Mouse (Mus musculus): ENCODE results near the gene Gtf3c1. TPM values are rescaled to one million over a fixed set of nuclear protein-coding genes. Genes with fewer than 3 reads are reported as not detected.

The Gtf3c1 gene
- polyA plus RNA-seq, 1 experiment from 2014 or later, result 24.9 TPM

GRCm38 (mm10) chr7:125702791-125703190 lies 4.8 kb downstream of the Gtf3c1 start:
- no peak overlapping the region for H3K4me3 ChIP-seq (replicated peaks)
- peaks cover 62% of the 10 kb centered on the region for H3K36me3 ChIP-seq
- no peak overlapping the region for H3K9ac ChIP-seq (replicated peaks)
- 94% methylated on average over 1 of the region's 1 CpGs for WGBS
- H3K9me3 ChIP-seq (replicated peaks), result peaks cover 4% of the 10 kb centered on the region; the same call in 1 of the 2 replicates
- no peak for ATAC-seq (ENCODE audit: low FRiP score)
- H3K27ac ChIP-seq (replicated peaks), result no peak overlapping the region
- H3K27me3 ChIP-seq (replicated peaks), result no peaks in the 10 kb centered on the region
- peaks cover 28% of the 10 kb centered on the region for H3K4me1 ChIP-seq
- H3K4me2 ChIP-seq, result no peak overlapping the region

DNA sequence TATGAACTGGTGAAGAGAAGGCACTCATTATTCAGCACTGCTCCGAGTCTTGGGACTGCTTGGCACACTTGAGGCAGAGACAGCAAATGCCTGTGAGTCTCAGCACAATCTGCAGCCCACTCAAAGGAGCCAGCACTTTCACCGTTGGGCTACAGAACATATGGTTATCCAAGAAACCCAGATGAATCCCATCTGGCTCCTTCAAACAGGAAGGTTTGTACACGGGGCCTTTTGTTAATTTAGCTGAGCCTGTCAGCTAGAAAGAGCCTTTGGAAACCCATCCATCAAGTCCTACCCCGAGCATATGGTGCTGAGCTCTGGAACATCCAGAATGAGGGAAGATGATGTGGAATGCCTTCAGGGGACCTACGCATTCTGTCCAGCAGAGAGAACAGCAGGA lies 13.5 kb downstream of the Gtf3c1 start:
- 60% methylated on average over 5 of the region's 5 CpGs for WGBS
- Histone ChIP-seq H3K36me3 (peaks cover 98% of the 10 kb centered on the region), H3K9me3 (replicated peaks) (peaks cover 4% of the 10 kb centered on the region; the same call in 1 of the 2 replicates), H3K9ac (replicated peaks) (no peak overlapping the region), H3K27ac (replicated peaks) (no peak overlapping the region), H3K4me1 (no peaks in the 10 kb centered on the region), H3K27me3 (replicated peaks) (no peaks in the 10 kb centered on the region), H3K4me2 (no peak overlapping the region), H3K4me3 (replicated peaks) (no peak overlapping the region)
- no peak for ATAC-seq (ENCODE audit: low FRiP score)

DNA sequence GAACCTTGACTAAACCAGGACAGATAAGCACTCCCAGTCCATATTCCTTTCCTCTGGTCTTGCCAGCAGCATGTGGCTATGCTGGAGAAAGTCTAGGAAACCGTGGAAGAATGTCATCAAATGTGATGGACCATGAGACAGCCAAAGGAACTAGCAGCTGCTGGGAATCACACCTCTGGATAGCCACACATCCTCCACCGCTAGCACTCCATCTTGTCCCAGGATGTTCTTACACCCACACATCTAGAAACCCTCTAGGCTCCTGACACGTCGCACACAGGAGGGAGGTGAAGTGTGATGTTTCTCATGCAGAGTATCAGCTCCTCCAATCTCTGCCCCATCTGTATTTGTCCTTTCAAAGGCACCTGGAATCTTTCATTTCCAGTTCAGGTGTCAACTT lies 17.1 kb downstream of the Gtf3c1 start:
- H3K4me2 ChIP-seq, result no peak overlapping the region
- H3K36me3 ChIP-seq, result peaks cover 76% of the 10 kb centered on the region
- no peaks in the 10 kb centered on the region for H3K9me3 ChIP-seq (replicated peaks)
- no peaks in the 10 kb centered on the region for H3K27me3 ChIP-seq (replicated peaks)
- ATAC-seq (ENCODE audit: low FRiP score), result no peak
- no peaks in the 10 kb centered on the region for H3K4me1 ChIP-seq
- 94% methylated on average over 4 of the region's 4 CpGs for WGBS
- no peak overlapping the region for H3K27ac ChIP-seq (replicated peaks)
- no peak overlapping the region for H3K9ac ChIP-seq (replicated peaks)
- no peak overlapping the region for H3K4me3 ChIP-seq (replicated peaks)

DNA sequence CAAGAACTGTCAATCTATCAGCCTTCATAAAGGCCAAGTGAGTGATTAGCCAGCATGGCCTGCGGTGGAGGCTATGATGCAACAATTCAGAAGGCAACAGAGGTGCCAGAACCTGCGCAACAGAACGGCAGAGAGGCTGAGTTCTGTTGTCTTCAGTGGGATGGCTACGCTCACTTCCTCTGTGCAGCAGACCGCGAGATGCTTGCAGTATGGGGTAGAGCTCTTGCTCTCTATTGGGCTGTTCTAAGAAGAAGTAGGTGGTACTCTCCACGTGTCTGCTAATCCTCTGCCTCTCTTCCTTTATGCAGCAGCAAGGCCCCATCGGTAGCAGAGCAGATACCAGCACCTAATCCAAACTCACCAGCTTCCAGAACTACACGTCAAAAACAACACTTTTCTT lies 27.6 kb downstream of the Gtf3c1 start:
- no peak overlapping the region for H3K4me2 ChIP-seq
- 90% methylated on average over 9 of the region's 9 CpGs for WGBS
- no peaks in the 10 kb centered on the region for H3K27me3 ChIP-seq (replicated peaks)
- no peak overlapping the region for H3K27ac ChIP-seq (replicated peaks)
- peaks cover 78% of the 10 kb centered on the region for H3K36me3 ChIP-seq
- no peak overlapping the region for H3K9ac ChIP-seq (replicated peaks)
- no peak overlapping the region for H3K4me3 ChIP-seq (replicated peaks)
- no peaks in the 10 kb centered on the region for H3K9me3 ChIP-seq (replicated peaks)
- H3K4me1 ChIP-seq, result no peaks in the 10 kb centered on the region
- no peak for ATAC-seq (ENCODE audit: low FRiP score)

DNA sequence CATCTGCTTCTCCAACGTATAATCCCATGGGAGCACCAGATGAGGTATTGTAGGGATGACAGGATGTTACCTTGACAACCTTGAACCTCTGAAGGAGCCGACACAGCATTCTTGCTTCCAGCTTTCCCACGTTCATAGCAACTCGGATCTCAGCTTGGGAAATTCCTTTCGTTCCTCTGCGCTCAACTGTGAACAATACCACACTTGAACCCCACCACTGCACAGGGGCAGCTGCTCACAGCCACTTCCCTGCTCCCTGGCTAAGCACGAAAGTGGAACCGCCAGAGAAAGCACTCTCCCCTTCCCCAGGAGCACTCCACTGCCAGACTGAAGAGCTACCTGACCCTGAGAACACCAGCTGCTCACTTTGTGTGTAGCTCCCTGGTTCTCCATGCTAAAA lies 28.8 kb downstream of the Gtf3c1 start:
- no peaks in the 10 kb centered on the region for H3K9me3 ChIP-seq (replicated peaks)
- no peak overlapping the region for H3K27ac ChIP-seq (replicated peaks)
- ATAC-seq (ENCODE audit: low FRiP score), result no peak
- no peak overlapping the region for H3K4me3 ChIP-seq (replicated peaks)
- WGBS, result 70% methylated on average over 8 of the region's 8 CpGs
- H3K36me3 ChIP-seq, result peaks cover 84% of the 10 kb centered on the region
- no peaks in the 10 kb centered on the region for H3K27me3 ChIP-seq (replicated peaks)
- H3K4me1 ChIP-seq, result no peaks in the 10 kb centered on the region
- H3K9ac ChIP-seq (replicated peaks), result no peak overlapping the region
- no peak overlapping the region for H3K4me2 ChIP-seq

- H3K9ac ChIP-seq (replicated peaks), result no peak overlapping the region
- no peak for ATAC-seq (ENCODE audit: low FRiP score)
- no peak overlapping the region for H3K4me2 ChIP-seq
- H3K36me3 ChIP-seq, result peaks cover 97% of the 10 kb centered on the region
- WGBS, result 88% methylated on average over 2 of the region's 2 CpGs
- H3K4me3 ChIP-seq (replicated peaks), result no peak overlapping the region
- no peaks in the 10 kb centered on the region for H3K9me3 ChIP-seq (replicated peaks)
- no peaks in the 10 kb centered on the region for H3K27me3 ChIP-seq (replicated peaks)
- no peak overlapping the region for H3K27ac ChIP-seq (replicated peaks)
- no peaks in the 10 kb centered on the region for H3K4me1 ChIP-seq
Measured at GRCm38 (mm10) chr7:125674916-125675315, 32.7 kb downstream of the Gtf3c1 start.

- Histone ChIP-seq H3K9ac (replicated peaks) (no peak overlapping the region), H3K4me3 (replicated peaks) (no peak overlapping the region), H3K4me2 (no peak overlapping the region), H3K36me3 (peaks cover 97% of the 10 kb centered on the region), H3K27me3 (replicated peaks) (no peaks in the 10 kb centered on the region), H3K27ac (replicated peaks) (no peak overlapping the region), H3K4me1 (no peaks in the 10 kb centered on the region), H3K9me3 (replicated peaks) (no peaks in the 10 kb centered on the region)
- 94% methylated on average over 8 of the region's 8 CpGs for WGBS
- ATAC-seq (ENCODE audit: low FRiP score), result no peak
Measured at GRCm38 (mm10) chr7:125671396-125671795, 36.2 kb downstream of the Gtf3c1 start.

DNA sequence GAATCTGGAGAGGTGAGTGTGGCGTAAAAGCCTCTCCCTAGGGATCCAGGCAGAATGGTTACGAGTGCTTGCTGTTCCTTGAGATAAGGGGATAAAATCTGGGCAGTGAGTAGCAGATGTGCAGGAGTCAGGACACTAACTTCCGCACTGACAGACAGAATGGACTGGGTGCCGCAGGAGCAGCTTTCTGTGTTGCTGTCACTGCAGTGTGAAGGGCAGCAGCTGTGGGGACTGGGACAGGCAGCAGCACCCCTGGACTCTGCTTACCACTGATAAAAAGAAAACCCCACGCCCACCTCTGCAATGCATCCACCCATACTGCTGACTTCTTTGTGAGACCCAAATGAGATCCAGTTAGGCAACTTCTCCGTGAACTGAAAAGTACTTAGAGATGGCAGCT lies 36.7 kb downstream of the Gtf3c1 start:
- H3K4me2 ChIP-seq, result no peak overlapping the region
- H3K27ac ChIP-seq (replicated peaks), result no peak overlapping the region
- H3K4me3 ChIP-seq (replicated peaks), result no peak overlapping the region
- 91% methylated on average over 6 of the region's 6 CpGs for WGBS
- no peaks in the 10 kb centered on the region for H3K4me1 ChIP-seq
- no peak for ATAC-seq (ENCODE audit: low FRiP score)
- peaks cover 97% of the 10 kb centered on the region for H3K36me3 ChIP-seq
- no peaks in the 10 kb centered on the region for H3K27me3 ChIP-seq (replicated peaks)
- no peak overlapping the region for H3K9ac ChIP-seq (replicated peaks)
- no peaks in the 10 kb centered on the region for H3K9me3 ChIP-seq (replicated peaks)

DNA sequence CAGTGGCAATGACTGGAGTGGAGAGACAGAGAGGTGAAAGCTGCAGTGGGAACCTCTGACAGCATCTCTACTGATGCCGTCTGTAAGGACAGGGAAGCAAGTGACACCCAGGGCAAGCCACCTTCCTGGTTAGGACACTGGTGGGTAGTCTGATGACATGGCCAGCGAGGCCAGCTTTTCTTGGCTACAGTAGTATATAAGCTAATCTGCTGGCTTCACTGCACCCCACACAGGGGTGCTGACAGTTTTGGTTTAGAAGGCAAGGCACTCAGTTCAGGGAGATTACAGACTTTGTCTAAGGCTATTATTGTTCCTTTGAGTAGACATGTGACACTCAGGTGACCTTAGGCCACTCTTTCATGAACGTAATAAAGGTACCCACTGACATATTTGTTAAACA lies 43.9 kb downstream of the Gtf3c1 start:
- Histone ChIP-seq H3K9ac (replicated peaks) (no peak overlapping the region), H3K27ac (replicated peaks) (no peak overlapping the region), H3K36me3 (peaks cover 90% of the 10 kb centered on the region), H3K9me3 (replicated peaks) (no peaks in the 10 kb centered on the region), H3K4me2 (no peak overlapping the region), H3K27me3 (replicated peaks) (no peaks in the 10 kb centered on the region), H3K4me1 (no peaks in the 10 kb centered on the region), H3K4me3 (replicated peaks) (no peak overlapping the region)
- 89% methylated on average over 3 of the region's 3 CpGs for WGBS
- no peak for ATAC-seq (ENCODE audit: low FRiP score)

DNA sequence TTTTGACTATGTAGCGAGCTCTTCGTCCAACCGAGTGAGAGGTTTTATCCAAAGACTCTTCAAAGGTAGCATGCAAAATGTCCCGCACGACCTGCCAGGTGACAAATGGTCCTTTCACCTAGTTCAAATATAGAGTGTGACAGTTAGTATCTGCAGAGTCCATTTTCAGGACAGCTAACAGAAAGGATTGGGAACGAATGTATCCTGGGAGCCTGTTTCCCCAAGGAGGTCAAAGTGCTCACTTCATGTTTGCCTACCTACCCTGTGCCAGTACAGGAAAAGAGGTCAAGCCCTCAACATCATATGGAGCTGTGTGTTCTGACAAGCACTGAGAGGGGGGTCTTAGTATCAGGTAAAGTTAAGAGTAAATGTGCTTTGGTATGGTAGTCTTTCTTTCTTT lies 50.1 kb downstream of the Gtf3c1 start:
- Histone ChIP-seq H3K9me3 (replicated peaks) (no peaks in the 10 kb centered on the region), H3K27me3 (replicated peaks) (no peaks in the 10 kb centered on the region), H3K9ac (replicated peaks) (no peak overlapping the region), H3K4me2 (no peak overlapping the region), H3K4me3 (replicated peaks) (no peak overlapping the region), H3K27ac (replicated peaks) (no peak overlapping the region), H3K4me1 (no peaks in the 10 kb centered on the region), H3K36me3 (peaks cover 92% of the 10 kb centered on the region)
- ATAC-seq (ENCODE audit: low FRiP score), result no peak
- WGBS, result 97% methylated on average over 6 of the region's 6 CpGs

- Histone ChIP-seq H3K4me1 (no peaks in the 10 kb centered on the region), H3K4me3 (replicated peaks) (no peak overlapping the region), H3K36me3 (peaks cover 98% of the 10 kb centered on the region), H3K9ac (replicated peaks) (no peak overlapping the region), H3K27me3 (replicated peaks) (no peaks in the 10 kb centered on the region), H3K9me3 (replicated peaks) (no peaks in the 10 kb centered on the region), H3K27ac (replicated peaks) (no peak overlapping the region), H3K4me2 (no peak overlapping the region)
- WGBS, result 100% methylated on average over 1 of the region's 1 CpGs
- no peak for ATAC-seq (ENCODE audit: low FRiP score)
Measured at GRCm38 (mm10) chr7:125649013-125649412, 58.6 kb downstream of the Gtf3c1 start.

- 80% methylated on average over 7 of the region's 7 CpGs for WGBS
- no peak overlapping the region for H3K4me2 ChIP-seq
- no peaks in the 10 kb centered on the region for H3K4me1 ChIP-seq
- H3K4me3 ChIP-seq (replicated peaks), result no peak overlapping the region
- H3K27me3 ChIP-seq (replicated peaks), result no peaks in the 10 kb centered on the region
- H3K27ac ChIP-seq (replicated peaks), result no peak overlapping the region
- H3K9me3 ChIP-seq (replicated peaks), result no peaks in the 10 kb centered on the region
- H3K36me3 ChIP-seq, result peaks cover 99% of the 10 kb centered on the region
- ATAC-seq (ENCODE audit: low FRiP score), result no peak
- H3K9ac ChIP-seq (replicated peaks), result no peak overlapping the region
Measured at GRCm38 (mm10) chr7:125645413-125645812, 62.2 kb downstream of the Gtf3c1 start.

DNA sequence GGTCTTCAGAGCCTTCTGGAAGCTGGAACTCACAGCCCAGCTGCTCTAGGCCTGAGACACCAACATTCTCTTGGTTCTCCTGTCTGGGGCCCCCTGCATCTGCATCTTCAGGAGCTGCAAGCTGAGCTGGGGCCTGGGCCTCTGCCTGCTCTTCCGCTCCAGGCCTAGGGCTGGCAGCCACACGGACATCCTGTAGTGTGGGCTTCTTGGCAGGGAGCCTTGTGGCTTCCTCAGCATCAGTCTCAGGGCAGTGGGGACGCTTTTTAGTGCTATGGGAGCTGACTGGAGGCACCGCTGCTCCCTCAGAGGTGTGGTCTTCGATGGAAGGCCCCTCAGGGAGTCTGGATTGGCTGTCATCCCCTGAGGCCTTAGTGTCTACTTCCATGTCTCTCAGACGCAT lies 63.7 kb downstream of the Gtf3c1 start:
- H3K27me3 ChIP-seq (replicated peaks), result no peaks in the 10 kb centered on the region
- H3K27ac ChIP-seq (replicated peaks), result no peak overlapping the region
- H3K4me2 ChIP-seq, result no peak overlapping the region
- H3K36me3 ChIP-seq, result peaks cover 92% of the 10 kb centered on the region
- H3K4me3 ChIP-seq (replicated peaks), result no peak overlapping the region
- no peaks in the 10 kb centered on the region for H3K9me3 ChIP-seq (replicated peaks)
- peaks cover 9% of the 10 kb centered on the region for H3K4me1 ChIP-seq
- 88% methylated on average over 6 of the region's 6 CpGs for WGBS
- no peak for ATAC-seq (ENCODE audit: low FRiP score)
- no peak overlapping the region for H3K9ac ChIP-seq (replicated peaks)

All from neural tube, embryonic 15.5 days (tissue).